Mouse (Mus musculus) testis, adult 2 months (tissue): Measurements from ENCODE around the gene Prmt1. TPM values are rescaled to one million over a fixed set of nuclear protein-coding genes. Genes with fewer than 3 reads are reported as not detected.
A peak's percentile ranks its signal among the peaks of the same experiment; 100 is the strongest.

Experiments used
- H3K27ac ChIP-seq: fragments of 200-500 bp; 2 replicates; pipeline ENCODE4 v1.5.1; 2012; ENCODE audit warnings: low read depth, low read length; ENCODE audit not compliant: control insufficient read depth, insufficient read depth
- H3K27me3 ChIP-seq: fragments of 200-500 bp; 2 replicates; pipeline ENCODE4 v1.6.1; 2012; ENCODE audit warnings: mild to moderate bottlenecking, low read length, moderate library complexity; ENCODE audit not compliant: control insufficient read depth, insufficient read depth
- H3K36me3 ChIP-seq: fragments of 200-500 bp; 2 replicates; pipeline ENCODE4 v1.6.1; 2012; ENCODE audit warnings: mild to moderate bottlenecking, low read length; ENCODE audit not compliant: control insufficient read depth, insufficient read depth
- H3K4me1 ChIP-seq: fragments of 200-500 bp; 2 replicates; pipeline ENCODE4 v1.6.1; 2012; ENCODE audit warnings: low read length; ENCODE audit not compliant: control insufficient read depth, insufficient read depth
- H3K4me3 ChIP-seq: fragments of 200-500 bp; 2 replicates; pipeline ENCODE4 v1.5.1; 2012; ENCODE audit warnings: low read depth, mild to moderate bottlenecking, low read length, moderate library complexity, mixed read lengths; ENCODE audit not compliant: control insufficient read depth
- CTCF ChIP-seq: fragments of 200-500 bp; IDR thresholded peaks from 2 replicates; pipeline ENCODE4 v1.5.1; 2012; ENCODE audit warnings: low read depth, mild to moderate bottlenecking, inconsistent platforms, low read length, moderate library complexity; ENCODE audit not compliant: control insufficient read depth, insufficient read depth, insufficient replicate concordance
- POLR2A ChIP-seq: fragments of 200-500 bp; IDR thresholded peaks from 2 replicates; pipeline ENCODE4 v1.6.1; 2012; ENCODE audit warnings: low read depth, mild to moderate bottlenecking, inconsistent platforms, low read length, moderate library complexity; ENCODE audit not compliant: control insufficient read depth
- polyA plus RNA-seq: library from polyadenylated mRNA; depleted of rRNA; stranded (reverse); fragments of >200 nt; gene quantifications from 2 replicates; pipeline ENCODE4 v1.2.3, GENCODE M21; 2012

The Prmt1 gene
- polyA plus RNA-seq, 1 experiment, result 60.1 TPM

- peaks cover 2% of the 10 kb centered on the region for H3K36me3 ChIP-seq
These were observed 22.0 kb upstream of the Prmt1 start for GRCm38 (mm10) chr7:45008411-45008810.

GRCm38 (mm10) chr7:45007846-45008245 lies 21.5 kb upstream of the Prmt1 start:
- Histone ChIP-seq H3K4me3 (no peak overlapping the region), H3K36me3 (peaks cover 2% of the 10 kb centered on the region), H3K27me3 (no peaks in the 10 kb centered on the region), H3K4me1 (no peaks in the 10 kb centered on the region), H3K27ac (no peak overlapping the region)
- TF ChIP-seq CTCF (no peak), POLR2A (no peak)

More at GRCm38 (mm10) chr7:45008411-45008810, 22.0 kb upstream of the Prmt1 start:
- Histone ChIP-seq H3K27ac (no peak overlapping the region), H3K4me3 (no peak overlapping the region), H3K27me3 (no peaks in the 10 kb centered on the region), H3K4me1 (no peaks in the 10 kb centered on the region)
- TF ChIP-seq CTCF (no peak), POLR2A (no peak)

GRCm38 (mm10) chr7:45007141-45007540 lies 20.8 kb upstream of the Prmt1 start:
- TF ChIP-seq POLR2A, result no peak
- TF ChIP-seq CTCF, result no peak
- H3K27ac ChIP-seq, result no peak overlapping the region
- H3K4me3 ChIP-seq, result no peak overlapping the region
- H3K36me3 ChIP-seq, result peaks cover 2% of the 10 kb centered on the region
- no peaks in the 10 kb centered on the region for H3K27me3 ChIP-seq
- no peaks in the 10 kb centered on the region for H3K4me1 ChIP-seq

GRCm38 (mm10) chr7:45006503-45006902 lies 20.1 kb upstream of the Prmt1 start:
- H3K4me3 ChIP-seq, result no peak overlapping the region

GRCm38 (mm10) chr7:45005321-45005992 lies 19.1 kb upstream of the Prmt1 start:
- no peak overlapping the region for H3K4me3 ChIP-seq
- no peaks in the 10 kb centered on the region for H3K4me1 ChIP-seq
- no peaks in the 10 kb centered on the region for H3K27me3 ChIP-seq
- TF ChIP-seq CTCF (no peak), POLR2A (no peak)
- no peak overlapping the region for H3K27ac ChIP-seq
- H3K36me3 ChIP-seq, result peaks cover 3% of the 10 kb centered on the region

More at GRCm38 (mm10) chr7:45006503-45006902, 20.1 kb upstream of the Prmt1 start:
- Histone ChIP-seq H3K36me3 (peaks cover 2% of the 10 kb centered on the region), H3K27me3 (no peaks in the 10 kb centered on the region), H3K4me1 (no peaks in the 10 kb centered on the region), H3K27ac (no peak overlapping the region)
- TF ChIP-seq POLR2A (no peak), CTCF (no peak)

- Histone ChIP-seq H3K36me3 (peaks cover 5% of the 10 kb centered on the region), H3K4me1 (peaks cover 4% of the 10 kb centered on the region), H3K27me3 (no peaks in the 10 kb centered on the region), H3K4me3 (no peak overlapping the region), H3K27ac (no peak overlapping the region)
- TF ChIP-seq POLR2A (no peak), CTCF (no peak)
These were observed 18.2 kb upstream of the Prmt1 start for GRCm38 (mm10) chr7:45004546-45004945.

GRCm38 (mm10) chr7:45002440-45002839 lies 16.1 kb upstream of the Prmt1 start:
- H3K36me3 ChIP-seq, result peaks cover 5% of the 10 kb centered on the region
- peaks cover 10% of the 10 kb centered on the region for H3K4me1 ChIP-seq
- no peak overlapping the region for H3K4me3 ChIP-seq
- no peaks in the 10 kb centered on the region for H3K27me3 ChIP-seq
- TF ChIP-seq POLR2A (peak; percentile 4; the same call in 1 of the 2 replicates), CTCF (no peak)
- no peak overlapping the region for H3K27ac ChIP-seq
